Mouse (Mus musculus): ENCODE measurements around the gene Lgr5. TPM values are rescaled to one million over a fixed set of nuclear protein-coding genes. Genes with fewer than 3 reads are reported as not detected.

The Lgr5 gene
- total and polyA plus RNA-seq, 3 experiments: not detected

GRCm38 (mm10) chr10:115467985-115468384, 119.6 kb downstream of the Lgr5 start:
- Histone ChIP-seq H3K4me3 (replicated peaks in 1 of 3; ENCODE audit: low read depth in 2 of 3, low read length in 2 of 3, poor library complexity in 1 of 3) (no peak overlapping the region), H3K79me2 (replicated peaks; ENCODE audit: control insufficient read depth, extremely low read depth, insufficient read depth, poor library complexity, severe bottlenecking) (no peaks in the 10 kb centered on the region), H3K4me2 (ENCODE audit: insufficient read depth, low read depth, poor library complexity, severe bottlenecking) (no peak overlapping the region), H3K27ac (ENCODE audit: insufficient read depth, low read depth) (no peak overlapping the region), H3K9ac (ENCODE audit: insufficient read depth, low read depth) (no peak overlapping the region), H3K27me3 (replicated peaks) (no peaks in the 10 kb centered on the region), H3K9me3 (replicated peaks; ENCODE audit: low read length) (no peaks in the 10 kb centered on the region), H3K36me3 (replicated peaks in 1 of 2; ENCODE audit: control insufficient read depth in 1 of 2, insufficient read depth in 1 of 2, low read length in 1 of 2) (no peaks in the 10 kb centered on the region), H3K4me1 (ENCODE audit: control insufficient read depth in 1 of 2, insufficient read depth in 2 of 2) (peaks cover 0 to 10% of the 10 kb centered on the region in 2 experiments; a peak in 1 of 4 replicates)
- dilution Hi-C loops (cut with MboI; ENCODE audit: extremely low pct_ligation_motif_present, extremely low pct_unique_long_range_greater_than_20kb, low sequenced_read_pairs): no loop called here
- no peak for TF ChIP-seq MYC (IDR thresholded peaks at IDR 0.05; ENCODE audit: low read depth, low read length)
- no peak for TF ChIP-seq MAX (IDR thresholded peaks at IDR 0.05; ENCODE audit: low read length)
- no peak for TF ChIP-seq ZKSCAN1 (IDR thresholded peaks at IDR 0.05; ENCODE audit: borderline replicate concordance, low read depth, low read length)
- no peak for TF ChIP-seq PAX5 (IDR thresholded peaks at IDR 0.05; ENCODE audit: low read length)
- TF ChIP-seq TCF12 (IDR thresholded peaks at IDR 0.05; ENCODE audit: low read depth, low read length): no peak
- TF ChIP-seq MEF2A (IDR thresholded peaks at IDR 0.05; ENCODE audit: borderline replicate concordance, low read depth, low read length): no peak
- TF ChIP-seq MAZ (IDR thresholded peaks at IDR 0.05; ENCODE audit: low read depth, low read length): no peak
- TF ChIP-seq CHD1 (IDR thresholded peaks at IDR 0.05; ENCODE audit: low read depth, low read length): no peak
- no peak for TF ChIP-seq E2F4 (IDR thresholded peaks at IDR 0.05; ENCODE audit: insufficient replicate concordance, low read depth, low read length)
- in situ Hi-C loops (cut with MboI; ENCODE audit: low pct_ligation_motif_present, low pct_unique_long_range_greater_than_20kb, low sequenced_read_pairs): loop anchor here (25.0 kb wide), 1 partner anchor 144 kb away; no protein-coding TSS in a partner anchor
- no peak for DNase-seq (ENCODE audit: extremely low read depth)

- dilution Hi-C loops (cut with MboI; ENCODE audit: extremely low pct_ligation_motif_present, extremely low pct_unique_long_range_greater_than_20kb, low sequenced_read_pairs): no loop called here
- no peaks in the 10 kb centered on the region for H3K36me3 ChIP-seq (replicated peaks in 1 of 2; ENCODE audit: control insufficient read depth in 1 of 2, insufficient read depth in 1 of 2, low read length in 1 of 2)
- in situ Hi-C loops (cut with MboI; ENCODE audit: low pct_ligation_motif_present, low pct_unique_long_range_greater_than_20kb, low sequenced_read_pairs): loop anchor here (25.0 kb wide), 1 partner anchor 147 kb away; no protein-coding TSS in a partner anchor
Observed at GRCm38 (mm10) chr10:115465778-115466177, 121.8 kb downstream of the Lgr5 start.

GRCm38 (mm10) chr10:115465072-115465471, 122.5 kb downstream of the Lgr5 start:
- no peaks in the 10 kb centered on the region for H3K9me3 ChIP-seq (replicated peaks; ENCODE audit: low read length)
- dilution Hi-C loops (cut with MboI; ENCODE audit: extremely low pct_ligation_motif_present, extremely low pct_unique_long_range_greater_than_20kb, low sequenced_read_pairs): no loop called here
- DNase-seq (ENCODE audit: extremely low read depth): no peak
- no peak for TF ChIP-seq HCFC1 (IDR thresholded peaks at IDR 0.05; ENCODE audit: low read depth, low read length)
- no peak for TF ChIP-seq ZC3H11A (IDR thresholded peaks at IDR 0.05; ENCODE audit: low read depth, low read length)
- no peak for TF ChIP-seq MAZ (IDR thresholded peaks at IDR 0.05; ENCODE audit: low read depth, low read length)
- TF ChIP-seq SMC3 (IDR thresholded peaks at IDR 0.05; ENCODE audit: low read depth, low read length): no peak
- TF ChIP-seq CTCF (conservative IDR thresholded peaks at IDR 0.05 in 1 of 2, IDR thresholded peaks at IDR 0.05 in 1 of 2; ENCODE audit: low read depth in 2 of 2, low read length in 2 of 2): no peak
- no peak for TF ChIP-seq SIN3A (IDR thresholded peaks at IDR 0.05; ENCODE audit: low read length)
- no peaks in the 10 kb centered on the region for H3K27me3 ChIP-seq (replicated peaks)
- H3K4me1 ChIP-seq (ENCODE audit: control insufficient read depth in 1 of 2, insufficient read depth in 2 of 2): peaks cover 0 to 6% of the 10 kb centered on the region in 2 experiments; a peak in 1 of 4 replicates
- H3K27ac ChIP-seq (ENCODE audit: insufficient read depth, low read depth): no peak overlapping the region
- no peaks in the 10 kb centered on the region for H3K36me3 ChIP-seq (replicated peaks in 1 of 2; ENCODE audit: control insufficient read depth in 1 of 2, insufficient read depth in 1 of 2, low read length in 1 of 2)
- H3K4me3 ChIP-seq (replicated peaks in 1 of 3; ENCODE audit: low read depth in 2 of 3, low read length in 2 of 3, poor library complexity in 1 of 3): no peak overlapping the region
- H3K79me2 ChIP-seq (replicated peaks; ENCODE audit: control insufficient read depth, extremely low read depth, insufficient read depth, poor library complexity, severe bottlenecking): no peaks in the 10 kb centered on the region
- H3K4me2 ChIP-seq (ENCODE audit: insufficient read depth, low read depth, poor library complexity, severe bottlenecking): no peak overlapping the region
- in situ Hi-C loops (cut with MboI; ENCODE audit: low pct_ligation_motif_present, low pct_unique_long_range_greater_than_20kb, low sequenced_read_pairs): loop anchor here (25.0 kb wide), 1 partner anchor 147 kb away; no protein-coding TSS in a partner anchor
- no peak overlapping the region for H3K9ac ChIP-seq (ENCODE audit: insufficient read depth, low read depth)

More at GRCm38 (mm10) chr10:115465778-115466177, 121.8 kb downstream of the Lgr5 start:
- Histone ChIP-seq H3K9ac (ENCODE audit: insufficient read depth, low read depth) (no peak overlapping the region), H3K79me2 (replicated peaks; ENCODE audit: control insufficient read depth, extremely low read depth, insufficient read depth, poor library complexity, severe bottlenecking) (no peaks in the 10 kb centered on the region), H3K4me2 (ENCODE audit: insufficient read depth, low read depth, poor library complexity, severe bottlenecking) (no peak overlapping the region), H3K27ac (ENCODE audit: insufficient read depth, low read depth) (no peak overlapping the region), H3K27me3 (replicated peaks) (no peaks in the 10 kb centered on the region), H3K9me3 (replicated peaks; ENCODE audit: low read length) (no peaks in the 10 kb centered on the region), H3K4me3 (replicated peaks in 1 of 3; ENCODE audit: low read depth in 2 of 3, low read length in 2 of 3, poor library complexity in 1 of 3) (no peak overlapping the region), H3K4me1 (ENCODE audit: control insufficient read depth in 1 of 2, insufficient read depth in 2 of 2) (peaks cover 0 to 6% of the 10 kb centered on the region in 2 experiments; a peak in 1 of 4 replicates)
- no peak for DNase-seq (ENCODE audit: extremely low read depth)
- TF ChIP-seq POLR2A (IDR thresholded peaks at IDR 0.05; ENCODE audit: low read depth, low read length): no peak
- no peak for TF ChIP-seq POLR2AphosphoS2 (IDR thresholded peaks at IDR 0.05; ENCODE audit: low read depth, low read length)
- TF ChIP-seq CHD1 (IDR thresholded peaks at IDR 0.05; ENCODE audit: low read depth, low read length): no peak
- TF ChIP-seq ZC3H11A (IDR thresholded peaks at IDR 0.05; ENCODE audit: low read depth, low read length): no peak
- TF ChIP-seq MAFK (IDR thresholded peaks at IDR 0.05; ENCODE audit: insufficient replicate concordance, low read length): no peak
- no peak for TF ChIP-seq RCOR1 (conservative IDR thresholded peaks at IDR 0.05; ENCODE audit: low read depth, low read length)
- TF ChIP-seq ELF1 (IDR thresholded peaks at IDR 0.05; ENCODE audit: low read depth, low read length): no peak
- TF ChIP-seq ZNF384 (IDR thresholded peaks at IDR 0.05; ENCODE audit: low read depth, low read length): no peak
- no peak for TF ChIP-seq MAZ (IDR thresholded peaks at IDR 0.05; ENCODE audit: low read depth, low read length)

All from CH12.LX (cell line).